Mouse (Mus musculus) MEL (cell line): Measurements from ENCODE around the gene Rabgap1l.

Experiments used
- BHLHE40 ChIP-seq: IDR thresholded peaks from 2 replicates; pipeline ENCODE4 v1.6.1; 2012; ENCODE audit warnings: low read depth, mild to moderate bottlenecking, inconsistent platforms, low read length, improper control_type of control experiment, borderline replicate concordance
- CHD1 ChIP-seq: IDR thresholded peaks from 2 replicates; pipeline ENCODE4 v1.6.1; 2012; ENCODE audit warnings: low read depth, mild to moderate bottlenecking, inconsistent platforms, low read length, improper control_type of control experiment
- CHD2 ChIP-seq: IDR thresholded peaks from 2 replicates; pipeline ENCODE4 v1.6.1; 2011; ENCODE audit warnings: low read length, improper control_type of control experiment
- CTCF ChIP-seq, 3 experiments: IDR thresholded peaks in 2 of 3; conservative IDR thresholded peaks in 1 of 3; 2 replicates each; pipeline ENCODE4 v1.5.1; 2011 to 2012; ENCODE audit warnings: low read length in 3 of 3, low read depth in 2 of 3, mild to moderate bottlenecking in 2 of 3, improper control_type of control experiment in 1 of 3, inconsistent platforms in 1 of 3, mixed read lengths in 1 of 3, moderate library complexity in 1 of 3; ENCODE audit not compliant: control insufficient read depth in 1 of 3, insufficient read depth in 1 of 3, poor library complexity in 1 of 3, severe bottlenecking in 1 of 3
- EP300 ChIP-seq, 2 experiments: IDR thresholded peaks; 2 replicates each; pipeline ENCODE4 v1.6.1; 2011; ENCODE audit warnings: improper control_type of control experiment in 2 of 2, low read length in 2 of 2, low read depth in 1 of 2, mild to moderate bottlenecking in 1 of 2
- MAX ChIP-seq: IDR thresholded peaks from 2 replicates; pipeline ENCODE4 v1.6.1; 2011; ENCODE audit warnings: low read length, improper control_type of control experiment
- MYB ChIP-seq: IDR thresholded peaks from 2 replicates; pipeline ENCODE4 v1.6.1; 2011; ENCODE audit warnings: mild to moderate bottlenecking, low read depth, low read length, improper control_type of control experiment
- POLR2A ChIP-seq, 2 experiments: IDR thresholded peaks; 2 replicates each; pipeline ENCODE4 v1.6.1; 2011 to 2012; ENCODE audit warnings: low read length in 2 of 2, mild to moderate bottlenecking in 2 of 2, control low read depth in 1 of 2, improper control_type of control experiment in 1 of 2, low read depth in 1 of 2, moderate library complexity in 1 of 2; ENCODE audit not compliant: control insufficient read depth in 1 of 2, insufficient read depth in 1 of 2, poor library complexity in 1 of 2
- RCOR1 ChIP-seq: IDR thresholded peaks from 2 replicates; pipeline ENCODE4 v1.6.1; 2012; ENCODE audit warnings: low read depth, mild to moderate bottlenecking, inconsistent platforms, low read length, improper control_type of control experiment
- TCF12 ChIP-seq: IDR thresholded peaks from 2 replicates; pipeline ENCODE4 v1.6.1; 2014; ENCODE audit warnings: low read depth, mild to moderate bottlenecking, inconsistent platforms, low read length, improper control_type of control experiment, moderate library complexity
- UBTF ChIP-seq: IDR thresholded peaks from 2 replicates; pipeline ENCODE4 v1.6.1; 2012; ENCODE audit warnings: low read depth, mild to moderate bottlenecking, inconsistent platforms, low read length, improper control_type of control experiment, moderate library complexity, borderline replicate concordance; ENCODE audit not compliant: insufficient read depth
- USF1 ChIP-seq: IDR thresholded peaks from 2 replicates; pipeline ENCODE4 v1.6.1; 2014; ENCODE audit warnings: low read depth, mild to moderate bottlenecking, inconsistent platforms, low read length, improper control_type of control experiment, moderate library complexity

- no peak for TF ChIP-seq CTCF (IDR thresholded peaks at IDR 0.05 in 2 of 3, conservative IDR thresholded peaks at IDR 0.05 in 1 of 3; ENCODE audit: control insufficient read depth in 1 of 3, insufficient read depth in 1 of 3, low read depth in 2 of 3, low read length in 3 of 3, poor library complexity in 1 of 3, severe bottlenecking in 1 of 3)
- no peak for TF ChIP-seq CHD1
- no peak for TF ChIP-seq RCOR1
- no peak for TF ChIP-seq MYB
- no peak for TF ChIP-seq MAX
- no peak for TF ChIP-seq TCF12
- TF ChIP-seq POLR2A (IDR thresholded peaks at IDR 0.05; ENCODE audit: control insufficient read depth in 1 of 2, insufficient read depth in 1 of 2, low read depth in 1 of 2, low read length in 2 of 2, poor library complexity in 1 of 2) = no peak
- TF ChIP-seq USF1 = no peak
- TF ChIP-seq BHLHE40 = no peak
- TF ChIP-seq UBTF = no peak
- TF ChIP-seq EP300 (IDR thresholded peaks at IDR 0.05; ENCODE audit: low read depth in 1 of 2, low read length in 2 of 2) = no peak
- no peak for TF ChIP-seq CHD2
Measured at GRCm38 (mm10) chr1:160320690-160321089, 472.3 kb downstream of the Rabgap1l start.
